Mouse (Mus musculus) stomach, postnatal 0 days (tissue): Measurements from ENCODE around the gene Agbl4. TPM values are rescaled to one million over a fixed set of nuclear protein-coding genes. Genes with fewer than 3 reads are reported as not detected.

Source experiments
- ATAC-seq: fragments of 200-750 bp; cut with Nextera tagmentation; 2 replicates; pipeline ENCODE4 v1.8.0; 2017; ENCODE audit not compliant: low FRiP score, low TSS enrichment
- DNase-seq: peaks from one replicate; pipeline ENCODE4 v3.0.0-alpha.2; 2016; ENCODE audit warnings: low spot score
- H3K27ac ChIP-seq: fragments of 300-500 bp; sonication (generic); replicated peaks from 2 replicates; pipeline ENCODE4 v1.5.1; 2014; ENCODE audit warnings: mild to moderate bottlenecking, control low read depth
- H3K27me3 ChIP-seq: fragments of 300-500 bp; sonication (generic); 2 replicates; pipeline ENCODE4 v1.6.1; 2014; ENCODE audit warnings: low read length; ENCODE audit not compliant: control insufficient read depth, insufficient read depth
- H3K36me3 ChIP-seq: fragments of 300-500 bp; sonication (generic); 2 replicates; pipeline ENCODE4 v1.6.1; 2014; ENCODE audit warnings: low read length, mixed read lengths; ENCODE audit not compliant: control insufficient read depth, insufficient read depth
- H3K4me1 ChIP-seq: fragments of 300-500 bp; sonication (generic); replicated peaks from 2 replicates; pipeline ENCODE4 v1.6.1; 2014; ENCODE audit warnings: antibody characterized with exemption; ENCODE audit not compliant: control insufficient read depth, insufficient read depth
- H3K4me2 ChIP-seq: fragments of 300-500 bp; sonication (generic); replicated peaks from 2 replicates; pipeline ENCODE4 v1.6.1; 2014; ENCODE audit warnings: low read depth, mild to moderate bottlenecking, control low read depth, moderate library complexity
- H3K4me3 ChIP-seq: fragments of 300-500 bp; sonication (generic); 2 replicates; pipeline ENCODE4 v1.5.1; 2014; ENCODE audit warnings: low read depth, low read length, control low read depth
- H3K9ac ChIP-seq: fragments of 300-500 bp; sonication (generic); 2 replicates; pipeline ENCODE4 v1.6.1; 2014; ENCODE audit warnings: mild to moderate bottlenecking, low read length, control low read depth, mixed read lengths
- H3K9me3 ChIP-seq: fragments of 300-500 bp; sonication (generic); 2 replicates; pipeline ENCODE4 v1.6.1; 2016; ENCODE audit warnings: low read length; ENCODE audit not compliant: control insufficient read depth
- CTCF ChIP-seq: IDR thresholded peaks from 2 replicates; pipeline ENCODE4 v1.5.1; 2016; ENCODE audit warnings: antibody characterized with exemption, low read depth, mild to moderate bottlenecking, moderate library complexity
- EP300 ChIP-seq: optimal IDR thresholded peaks from 2 replicates; pipeline ENCODE3; 2016; ENCODE audit warnings: antibody characterized with exemption
- WGBS: fragments of 180-500 bp; shearing (Covaris S2); extraction: QIAGEN DNeasy Blood & Tissue Kit; methylation state at CpG from one replicate; pipeline ENCODE4 v1.1.7; 2014; 5-methylcytosine and 5-hydroxymethylcytosine counted together
- polyA plus RNA-seq: library from polyadenylated mRNA; unstranded; fragments of >200 nt; fragmentation: Nextera tagmentation; extraction: Ambion mirVana; gene quantifications from 2 replicates; pipeline ENCODE4 v1.2.1, GENCODE M21; 2015

Agbl4 gene
- polyA plus RNA-seq, 1 experiment from 2014 or later = 0.10 TPM

- H3K4me3 ChIP-seq = no peak overlapping the region
- no peak overlapping the region for H3K9ac ChIP-seq
- peaks cover 12% of the 10 kb centered on the region for H3K4me1 ChIP-seq
- DNase-seq (no peak), ATAC-seq (no peak)
- no peak overlapping the region for H3K4me2 ChIP-seq
- WGBS = 49% methylated on average over 5 of the region's 5 CpGs
- H3K27ac ChIP-seq = no peak overlapping the region
- peaks cover 5% of the 10 kb centered on the region; the same call in 1 of the 2 replicates for H3K36me3 ChIP-seq
- TF ChIP-seq CTCF = no peak
- TF ChIP-seq EP300 = no peak
- no peaks in the 10 kb centered on the region for H3K27me3 ChIP-seq
- no peaks in the 10 kb centered on the region for H3K9me3 ChIP-seq
Measured at GRCm38 (mm10) chr4:111432417-111432816, 1035.0 kb downstream of the Agbl4 start.

- Histone ChIP-seq H3K4me3 (no peak overlapping the region), H3K9ac (no peak overlapping the region), H3K4me1 (0 out of 2 replicates have a peak, but pooled peaks cover 5% of the 10 kb centered on the region), H3K9me3 (no peaks in the 10 kb centered on the region), H3K27me3 (no peaks in the 10 kb centered on the region), H3K36me3 (peaks cover 4% of the 10 kb centered on the region; the same call in 1 of the 2 replicates), H3K4me2 (no peak overlapping the region), H3K27ac (no peak overlapping the region)
- ATAC-seq (no peak), DNase-seq (no peak)
- 92% methylated on average over 1 of the region's 1 CpGs for WGBS
- TF ChIP-seq EP300 (no peak), CTCF (no peak)
Measured at GRCm38 (mm10) chr4:111441709-111442108, 1044.2 kb downstream of the Agbl4 start.

- Histone ChIP-seq H3K27ac (no peak overlapping the region), H3K4me1 (0 out of 2 replicates have a peak, but pooled peaks cover 2% of the 10 kb centered on the region), H3K9ac (no peak overlapping the region), H3K27me3 (no peaks in the 10 kb centered on the region), H3K9me3 (no peaks in the 10 kb centered on the region), H3K4me3 (no peak overlapping the region), H3K4me2 (no peak overlapping the region), H3K36me3 (peaks cover 4% of the 10 kb centered on the region; the same call in 1 of the 2 replicates)
- no peak for TF ChIP-seq CTCF
- TF ChIP-seq EP300 = no peak
- ATAC-seq (no peak), DNase-seq (no peak)
- WGBS = 56% methylated on average over 1 of the region's 1 CpGs
Measured at GRCm38 (mm10) chr4:111442435-111443238, 1045.2 kb downstream of the Agbl4 start.

DNA sequence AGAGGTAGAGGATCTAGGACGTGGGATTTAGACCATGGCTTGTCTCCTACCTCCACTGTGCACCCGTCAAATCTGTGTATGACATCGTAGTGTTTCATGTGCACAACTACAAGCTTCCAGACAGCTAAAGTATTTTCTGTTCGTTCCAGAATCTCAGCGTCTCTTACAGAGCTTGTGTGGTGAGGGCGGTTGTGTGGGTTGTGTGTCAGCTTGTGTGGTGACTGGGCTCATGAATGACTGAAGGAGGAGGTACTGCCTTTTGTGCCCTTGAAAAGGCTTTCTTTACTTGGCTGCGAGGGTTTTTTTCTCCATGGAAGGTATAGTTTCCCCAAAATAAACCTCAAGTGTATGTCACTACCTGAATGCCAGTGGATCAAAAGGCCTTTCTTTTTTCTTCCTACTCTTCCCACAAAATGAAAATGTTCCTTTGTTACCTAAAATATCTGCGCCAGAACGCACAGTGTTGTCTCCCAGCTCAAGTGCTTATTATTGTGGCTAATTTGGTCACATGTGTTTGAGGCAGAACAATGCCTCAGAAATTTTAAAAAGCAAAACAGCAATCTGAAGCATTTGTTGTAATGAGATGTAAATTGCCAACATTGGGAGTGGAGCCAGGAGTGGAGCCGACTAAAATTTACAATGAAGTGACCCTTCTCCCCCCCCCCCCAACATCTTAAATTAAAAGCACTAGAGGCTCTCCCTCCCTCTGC lies 1046.6 kb downstream of the Agbl4 start:
- TF ChIP-seq CTCF (no peak), EP300 (no peak)
- Histone ChIP-seq H3K9me3 (no peaks in the 10 kb centered on the region), H3K4me2 (no peak overlapping the region), H3K27ac (no peak overlapping the region), H3K27me3 (no peaks in the 10 kb centered on the region), H3K36me3 (peaks cover 4% of the 10 kb centered on the region; the same call in 1 of the 2 replicates), H3K4me3 (no peak overlapping the region), H3K4me1 (0 out of 2 replicates have a peak, but pooled peaks cover 2% of the 10 kb centered on the region), H3K9ac (no peak overlapping the region)
- 70% methylated on average over 10 of the region's 10 CpGs for WGBS
- ATAC-seq = no peak
- no peak for DNase-seq

- TF ChIP-seq EP300 = no peak
Measured at GRCm38 (mm10) chr4:111444616-111445160, 1047.2 kb downstream of the Agbl4 start.

More at GRCm38 (mm10) chr4:111444616-111445160, 1047.2 kb downstream of the Agbl4 start:
- Histone ChIP-seq H3K27me3 (no peaks in the 10 kb centered on the region), H3K4me3 (no peak overlapping the region), H3K9me3 (no peaks in the 10 kb centered on the region), H3K4me1 (0 out of 2 replicates have a peak, but pooled peaks cover 2% of the 10 kb centered on the region), H3K9ac (no peak overlapping the region), H3K36me3 (peaks cover 4% of the 10 kb centered on the region; the same call in 1 of the 2 replicates), H3K4me2 (no peak overlapping the region), H3K27ac (no peak overlapping the region)
- ATAC-seq = no peak
- WGBS = 67% methylated on average over 1 of the region's 1 CpGs
- no peak for DNase-seq
